Mouse (Mus musculus): Measurements from ENCODE around the gene Abl1.

GRCm38 (mm10) chr2:31712716-31713115 is 24.5 kb downstream of the Abl1 start:
- TF ChIP-seq CTCF (IDR thresholded peaks at IDR 0.05; ENCODE audit: borderline replicate concordance, extremely low read depth, insufficient read depth, insufficient read length) = no peak
- TF ChIP-seq POLR2A (IDR thresholded peaks at IDR 0.05; ENCODE audit: borderline replicate concordance, extremely low read depth, insufficient read depth, insufficient read length, poor library complexity, severe bottlenecking) = no peak

Data from brain, embryonic 14.5 days (tissue).